Mouse (Mus musculus) limb, embryonic 12.5 days (tissue): ENCODE data around the gene Pdzd2. TPM values are rescaled to one million over a fixed set of nuclear protein-coding genes. Genes with fewer than 3 reads are reported as not detected.

Source experiments
- ATAC-seq: fragments of 200-750 bp; cut with Nextera tagmentation; 2 replicates; pipeline ENCODE4 v1.8.0; 2017; ENCODE audit warnings: low read depth, moderate TSS enrichment; ENCODE audit not compliant: insufficient number of reproducible peaks, insufficient read depth, low FRiP score, low TSS enrichment
- H3K27ac ChIP-seq: fragments of 300-500 bp; sonication (generic); 2 replicates; pipeline ENCODE4 v1.5.1; 2016; ENCODE audit warnings: mild to moderate bottlenecking, moderate library complexity
- H3K27me3 ChIP-seq: fragments of 300-500 bp; sonication (generic); 2 replicates; pipeline ENCODE4 v1.6.1; 2016; ENCODE audit warnings: mild to moderate bottlenecking, moderate library complexity
- H3K36me3 ChIP-seq: fragments of 300-500 bp; sonication (generic); 2 replicates; pipeline ENCODE4 v1.6.1; 2016; ENCODE audit warnings: mild to moderate bottlenecking, moderate library complexity
- H3K4me1 ChIP-seq: fragments of 300-500 bp; sonication (generic); replicated peaks from 2 replicates; pipeline ENCODE4 v1.6.1; 2016
- H3K4me2 ChIP-seq: fragments of 300-500 bp; sonication (generic); 2 replicates; pipeline ENCODE4 v1.6.1; 2016; ENCODE audit warnings: mild to moderate bottlenecking, moderate library complexity
- H3K4me3 ChIP-seq: fragments of 300-500 bp; sonication (generic); replicated peaks from 2 replicates; pipeline ENCODE4 v1.5.1; 2016; ENCODE audit warnings: mild to moderate bottlenecking
- H3K9ac ChIP-seq: fragments of 300-500 bp; sonication (generic); replicated peaks from 2 replicates; pipeline ENCODE4 v1.6.1; 2016; ENCODE audit warnings: mild to moderate bottlenecking, moderate library complexity
- H3K9me3 ChIP-seq: fragments of 300-500 bp; sonication (generic); 2 replicates; pipeline ENCODE4 v1.6.1; 2016; ENCODE audit warnings: mild to moderate bottlenecking, moderate library complexity
- WGBS: fragments of 180-500 bp; shearing (Covaris S2); methylation state at CpG from one replicate; pipeline ENCODE4 v1.1.7; 2016; 5-methylcytosine and 5-hydroxymethylcytosine counted together
- polyA plus RNA-seq: library from polyadenylated mRNA; unstranded; fragments of >200 nt; fragmentation: Nextera tagmentation; extraction: Ambion mirVana; gene quantifications from 2 replicates; pipeline ENCODE4 v1.2.1, GENCODE M21; 2016

The Pdzd2 gene
- polyA plus RNA-seq, 1 experiment from 2014 or later, result 32.5 TPM

DNA sequence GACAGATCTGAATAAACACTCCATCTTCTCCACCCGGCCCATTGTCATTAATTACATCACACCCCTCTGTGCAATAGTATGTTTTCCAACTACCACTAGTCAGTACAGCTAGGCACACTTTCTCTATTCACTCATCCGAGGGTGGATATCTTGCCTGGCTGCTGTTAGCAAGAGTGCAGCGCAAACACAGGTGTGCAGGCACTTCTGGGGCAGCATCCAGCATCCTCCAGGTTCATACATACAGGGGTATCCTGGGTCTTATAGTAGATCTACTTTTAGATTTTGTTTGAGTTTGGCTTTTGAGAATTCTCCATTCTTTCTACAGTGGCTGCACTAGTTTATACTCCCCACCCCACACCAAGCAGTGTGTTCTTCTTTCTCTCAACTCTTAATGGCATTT is 99.9 kb downstream of the Pdzd2 start:
- no peak for ATAC-seq
- peaks cover 3% of the 10 kb centered on the region for H3K9me3 ChIP-seq
- WGBS, result 83% methylated on average over 3 of the region's 3 CpGs
- H3K36me3 ChIP-seq, result no peaks in the 10 kb centered on the region
- H3K9ac ChIP-seq, result no peak overlapping the region
- peaks cover 5% of the 10 kb centered on the region; the same call in 1 of the 2 replicates for H3K27me3 ChIP-seq
- H3K4me3 ChIP-seq, result no peak overlapping the region
- H3K27ac ChIP-seq, result no peak overlapping the region
- no peak overlapping the region for H3K4me2 ChIP-seq
- peaks cover 9% of the 10 kb centered on the region for H3K4me1 ChIP-seq

DNA sequence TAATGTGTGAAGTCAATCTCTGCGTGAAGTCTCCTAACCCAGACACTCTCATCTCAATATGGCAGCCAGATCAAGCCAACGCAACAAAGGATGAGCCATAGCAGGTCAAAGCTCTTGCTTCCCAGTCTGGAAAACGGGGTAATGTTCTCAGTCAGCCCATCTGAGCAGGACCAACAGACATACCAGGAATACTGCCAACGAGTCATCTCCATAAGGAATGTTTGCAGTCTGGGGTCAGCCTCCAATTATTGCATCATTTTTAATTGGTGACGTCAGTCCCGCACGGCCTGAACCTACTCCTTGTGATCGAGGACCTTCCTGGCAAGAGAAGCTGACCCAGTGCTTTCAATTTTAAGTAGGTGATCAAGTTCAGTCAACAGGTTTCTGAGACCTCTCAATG is 100.5 kb downstream of the Pdzd2 start:
- Histone ChIP-seq H3K4me2 (no peak overlapping the region), H3K27ac (no peak overlapping the region), H3K27me3 (peaks cover 5% of the 10 kb centered on the region; the same call in 1 of the 2 replicates), H3K9ac (no peak overlapping the region), H3K4me3 (no peak overlapping the region), H3K9me3 (peaks cover 3% of the 10 kb centered on the region), H3K4me1 (peaks cover 15% of the 10 kb centered on the region), H3K36me3 (no peaks in the 10 kb centered on the region)
- WGBS, result 94% methylated on average over 8 of the region's 8 CpGs
- ATAC-seq, result no peak

DNA sequence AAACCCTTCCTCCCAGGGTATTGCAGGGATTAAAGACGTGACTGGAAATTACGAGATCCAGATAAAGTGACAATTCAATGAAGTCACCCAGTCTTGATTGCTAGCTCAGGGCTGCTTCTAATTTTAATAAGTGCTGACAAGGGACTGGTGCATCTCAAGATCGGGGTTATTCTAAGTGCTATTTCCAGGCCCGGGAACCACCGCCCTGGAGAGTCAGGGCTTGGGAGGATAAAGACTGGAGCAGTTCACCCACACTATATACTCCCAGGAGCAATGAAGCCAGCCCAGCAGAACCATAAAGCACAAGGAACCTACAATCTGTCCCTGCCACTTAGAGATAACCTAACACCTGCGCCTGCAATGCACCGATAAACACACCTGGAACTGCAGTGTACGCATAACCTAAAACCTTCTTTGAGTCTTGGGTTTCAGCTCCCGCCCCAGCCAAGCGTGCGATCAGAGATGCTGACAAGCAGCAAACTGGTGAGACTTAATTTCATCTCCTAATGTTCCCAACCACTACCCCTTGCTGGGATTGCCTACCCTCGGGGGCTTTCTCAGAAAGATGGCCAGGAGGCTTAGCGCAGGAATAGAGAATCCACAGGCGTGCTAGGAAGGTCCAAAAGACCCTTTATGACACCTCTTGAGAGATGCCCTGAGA is 101.2 kb downstream of the Pdzd2 start:
- Histone ChIP-seq H3K27ac (no peak overlapping the region), H3K4me1 (peaks cover 18% of the 10 kb centered on the region), H3K4me3 (no peak overlapping the region), H3K36me3 (no peaks in the 10 kb centered on the region), H3K9me3 (no peaks in the 10 kb centered on the region; the same call in 1 of the 2 replicates), H3K9ac (no peak overlapping the region), H3K27me3 (peaks cover 5% of the 10 kb centered on the region; the same call in 1 of the 2 replicates), H3K4me2 (no peak overlapping the region)
- no peak for ATAC-seq
- WGBS, result 87% methylated on average over 14 of the region's 14 CpGs

DNA sequence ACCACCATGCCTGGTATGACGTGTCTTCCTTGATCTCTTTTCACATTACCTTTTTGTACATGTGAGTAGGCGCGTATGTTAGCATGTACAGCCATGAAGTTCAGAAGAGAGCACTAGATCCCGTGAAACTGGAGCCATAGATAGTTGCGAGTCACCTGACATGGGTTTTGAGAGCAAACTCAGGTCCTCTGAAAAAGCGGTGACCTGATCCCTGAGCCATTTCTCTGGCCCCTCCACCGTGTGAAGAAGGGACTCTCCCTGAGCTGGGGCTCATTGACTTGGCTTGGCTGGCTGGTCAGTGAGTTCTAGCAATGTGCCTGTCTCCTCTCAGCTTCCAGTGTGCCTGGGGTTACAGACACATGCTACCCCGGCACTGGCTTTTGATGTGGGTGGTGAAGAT is 102.2 kb downstream of the Pdzd2 start:
- WGBS, result 95% methylated on average over 8 of the region's 8 CpGs
- peaks cover 5% of the 10 kb centered on the region; the same call in 1 of the 2 replicates for H3K27me3 ChIP-seq

DNA sequence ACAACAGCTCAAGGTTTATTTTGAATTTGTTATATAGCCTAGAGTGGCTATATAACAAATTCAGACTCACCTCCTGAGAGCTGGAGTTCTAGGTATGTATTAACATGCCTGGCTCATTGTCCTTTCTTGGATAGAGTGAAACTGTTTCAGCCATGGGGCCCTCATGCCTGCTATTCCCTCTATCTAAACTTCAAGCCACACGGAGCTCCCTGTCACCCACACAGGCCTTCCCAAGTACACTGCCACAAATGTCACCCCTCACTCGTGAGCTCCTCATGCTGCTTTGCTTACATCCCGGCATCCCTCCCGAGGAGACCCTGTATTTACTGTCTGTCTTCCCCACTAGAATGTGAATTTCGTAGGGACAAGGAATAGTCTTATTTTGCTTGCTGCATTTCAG is 103.3 kb downstream of the Pdzd2 start:
- H3K9ac ChIP-seq, result no peak overlapping the region
- H3K4me3 ChIP-seq, result no peak overlapping the region
- no peaks in the 10 kb centered on the region for H3K36me3 ChIP-seq
- H3K9me3 ChIP-seq, result no peaks in the 10 kb centered on the region; the same call in 1 of the 2 replicates
- H3K27ac ChIP-seq, result no peak overlapping the region
- no peak for ATAC-seq
- H3K4me1 ChIP-seq, result peaks cover 34% of the 10 kb centered on the region
- H3K27me3 ChIP-seq, result peaks cover 5% of the 10 kb centered on the region; the same call in 1 of the 2 replicates
- H3K4me2 ChIP-seq, result no peak overlapping the region
- WGBS, result 83% methylated on average over 5 of the region's 5 CpGs

More for the DNA sequence above, 102.2 kb downstream of the Pdzd2 start:
- Histone ChIP-seq H3K4me3 (no peak overlapping the region), H3K9ac (no peak overlapping the region), H3K27ac (no peak overlapping the region), H3K4me2 (no peak overlapping the region), H3K36me3 (no peaks in the 10 kb centered on the region), H3K4me1 (peaks cover 23% of the 10 kb centered on the region), H3K9me3 (no peaks in the 10 kb centered on the region; the same call in 1 of the 2 replicates)
- no peak for ATAC-seq

DNA sequence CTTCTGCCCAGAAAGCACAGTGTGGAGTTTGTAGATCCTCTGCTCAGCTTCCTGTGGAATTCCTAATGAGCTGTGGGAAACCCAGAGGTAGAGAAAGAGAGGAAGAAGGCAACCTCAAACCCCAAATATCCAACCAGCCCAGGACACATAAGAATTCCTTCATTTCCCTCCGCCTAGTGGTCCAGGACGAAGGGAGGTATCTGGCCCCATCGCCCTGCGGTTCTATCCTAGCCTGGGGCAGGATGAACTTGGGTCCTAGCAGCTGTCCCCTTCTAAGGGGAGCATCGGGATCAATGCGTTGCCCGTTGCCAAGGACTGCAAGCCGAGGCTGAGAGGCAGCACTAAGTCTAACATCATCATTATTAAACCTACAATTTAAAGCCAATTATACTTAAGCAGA is 104.8 kb downstream of the Pdzd2 start:
- Histone ChIP-seq H3K27ac (no peak overlapping the region), H3K4me1 (peaks cover 45% of the 10 kb centered on the region), H3K4me2 (no peak overlapping the region), H3K9ac (no peak overlapping the region), H3K36me3 (no peaks in the 10 kb centered on the region), H3K4me3 (no peak overlapping the region), H3K9me3 (no peaks in the 10 kb centered on the region), H3K27me3 (peaks cover 5% of the 10 kb centered on the region; the same call in 1 of the 2 replicates)
- ATAC-seq, result no peak
- WGBS, result 76% methylated on average over 8 of the region's 8 CpGs

DNA sequence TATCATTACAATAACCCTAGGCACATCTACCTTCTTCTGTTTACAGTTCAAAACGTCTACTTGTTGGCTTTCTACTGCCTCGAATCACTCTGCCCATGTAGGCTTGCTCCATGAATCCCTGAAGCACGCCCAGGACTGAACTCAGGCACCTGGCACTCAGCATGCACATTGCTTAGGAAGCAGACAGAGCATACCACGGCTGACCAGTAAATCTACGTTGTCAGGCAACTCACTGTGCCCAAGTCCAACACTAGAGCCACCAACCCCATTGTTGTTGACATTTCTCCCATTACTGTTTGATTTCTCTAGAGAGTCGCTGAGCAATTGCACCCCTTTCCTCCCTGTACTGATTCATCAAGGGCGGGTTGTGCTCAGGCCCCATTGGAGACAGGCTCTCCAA is 110.6 kb downstream of the Pdzd2 start:
- H3K9me3 ChIP-seq, result peaks cover 4% of the 10 kb centered on the region; the same call in 1 of the 2 replicates
- H3K27me3 ChIP-seq, result no peaks in the 10 kb centered on the region; the same call in 1 of the 2 replicates
- H3K4me2 ChIP-seq, result no peak overlapping the region
- no peaks in the 10 kb centered on the region for H3K36me3 ChIP-seq
- WGBS, result 84% methylated on average over 7 of the region's 7 CpGs
- H3K27ac ChIP-seq, result no peak overlapping the region
- no peak for ATAC-seq
- peaks cover 40% of the 10 kb centered on the region for H3K4me1 ChIP-seq
- H3K9ac ChIP-seq, result no peak overlapping the region
- H3K4me3 ChIP-seq, result no peak overlapping the region

DNA sequence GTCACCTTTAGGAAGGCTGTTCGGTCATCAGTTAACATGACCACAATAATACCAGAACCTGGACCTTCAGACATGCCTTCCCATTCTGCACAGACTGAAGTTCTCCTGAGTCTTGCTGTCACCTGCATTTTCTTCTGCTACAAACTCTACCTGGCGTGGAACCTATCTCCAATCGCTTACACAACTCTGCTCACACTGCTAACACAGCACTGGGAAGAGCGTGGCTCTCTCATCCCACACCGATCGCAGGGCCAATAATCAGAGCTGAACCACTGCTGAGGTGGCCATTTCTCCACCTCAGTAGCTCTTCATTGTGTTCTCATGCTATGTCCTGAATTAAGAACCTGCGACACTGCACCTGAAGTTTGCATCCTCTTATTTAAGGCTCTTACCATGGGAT is 111.3 kb downstream of the Pdzd2 start:
- H3K4me3 ChIP-seq, result no peak overlapping the region
- no peaks in the 10 kb centered on the region for H3K36me3 ChIP-seq
- no peak overlapping the region for H3K27ac ChIP-seq
- no peak overlapping the region for H3K4me2 ChIP-seq
- 92% methylated on average over 7 of the region's 7 CpGs for WGBS
- no peak for ATAC-seq
- no peak overlapping the region for H3K9ac ChIP-seq
- no peaks in the 10 kb centered on the region; the same call in 1 of the 2 replicates for H3K27me3 ChIP-seq
- peaks cover 6% of the 10 kb centered on the region; the same call in 1 of the 2 replicates for H3K9me3 ChIP-seq
- H3K4me1 ChIP-seq, result peaks cover 37% of the 10 kb centered on the region

DNA sequence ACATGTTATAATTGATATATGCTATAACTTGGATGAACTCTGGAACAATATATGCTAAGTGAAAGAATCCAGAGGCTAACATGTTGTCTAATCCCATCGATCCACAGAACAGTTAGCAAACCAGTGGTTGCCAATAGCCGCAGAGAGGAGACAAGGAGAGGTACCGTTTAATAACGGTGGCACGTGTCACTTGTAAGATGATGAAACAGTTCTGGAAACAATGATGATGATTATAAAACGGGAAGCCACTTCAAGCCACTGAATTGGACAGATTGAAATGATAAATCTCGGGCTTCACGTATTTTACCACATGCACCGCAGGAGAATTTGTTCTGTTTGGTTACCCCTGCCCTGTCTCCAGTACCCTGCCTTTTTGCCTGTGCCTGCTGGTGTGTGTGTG is 112.8 kb downstream of the Pdzd2 start:
- no peak overlapping the region for H3K4me3 ChIP-seq
- no peak overlapping the region for H3K27ac ChIP-seq
- peaks cover 36% of the 10 kb centered on the region for H3K4me1 ChIP-seq
- H3K4me2 ChIP-seq, result no peak overlapping the region
- peaks cover 6% of the 10 kb centered on the region; the same call in 1 of the 2 replicates for H3K9me3 ChIP-seq
- no peaks in the 10 kb centered on the region for H3K36me3 ChIP-seq
- no peaks in the 10 kb centered on the region; the same call in 1 of the 2 replicates for H3K27me3 ChIP-seq
- H3K9ac ChIP-seq, result no peak overlapping the region
- 87% methylated on average over 9 of the region's 9 CpGs for WGBS
- no peak for ATAC-seq

DNA sequence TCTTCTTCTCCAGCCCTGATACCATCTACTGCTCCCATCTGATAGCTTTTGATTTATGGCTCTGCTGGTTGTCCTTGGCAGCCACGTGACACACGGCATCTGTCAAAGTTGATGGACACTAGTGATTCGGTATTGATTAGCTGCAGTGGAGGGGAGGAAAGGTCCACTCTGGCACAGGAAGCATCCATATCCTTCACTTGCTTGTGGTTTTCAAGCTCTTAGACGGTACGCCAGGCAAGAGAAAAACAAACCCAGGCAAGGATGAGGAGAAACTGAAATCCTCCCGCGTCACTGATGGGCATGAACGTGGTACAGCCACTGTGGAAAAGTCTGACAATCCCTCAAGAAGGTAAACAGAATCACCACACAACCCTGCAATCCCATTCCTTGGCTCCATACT is 113.6 kb downstream of the Pdzd2 start:
- Histone ChIP-seq H3K4me1 (peaks cover 31% of the 10 kb centered on the region), H3K9ac (no peak overlapping the region), H3K4me3 (no peak overlapping the region), H3K4me2 (no peak overlapping the region), H3K27ac (no peak overlapping the region), H3K9me3 (peaks cover 6% of the 10 kb centered on the region; the same call in 1 of the 2 replicates), H3K27me3 (no peaks in the 10 kb centered on the region; the same call in 1 of the 2 replicates), H3K36me3 (no peaks in the 10 kb centered on the region)
- WGBS, result 76% methylated on average over 8 of the region's 8 CpGs
- ATAC-seq, result no peak

DNA sequence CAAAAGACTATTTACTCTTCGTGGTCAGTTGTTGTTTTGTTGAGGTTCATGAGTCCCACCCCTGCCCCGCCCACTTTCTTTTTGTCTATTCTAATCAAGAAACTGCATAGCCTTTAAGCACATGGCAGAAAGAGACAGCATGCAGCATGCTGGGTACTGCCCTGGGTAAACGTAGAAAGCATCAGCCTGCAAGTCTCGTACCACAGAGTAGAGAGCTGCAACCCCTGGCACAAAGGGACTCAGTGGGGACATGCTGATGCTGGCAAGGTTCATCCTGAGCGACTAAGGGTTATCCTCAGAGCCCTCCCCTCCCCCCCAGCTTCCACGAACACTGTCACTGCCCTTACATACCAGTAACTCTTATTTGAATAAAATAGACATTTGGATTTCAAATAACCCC is 114.2 kb downstream of the Pdzd2 start:
- H3K27me3 ChIP-seq, result no peaks in the 10 kb centered on the region; the same call in 1 of the 2 replicates
- no peak overlapping the region for H3K9ac ChIP-seq
- H3K27ac ChIP-seq, result no peak overlapping the region
- WGBS, result 72% methylated on average over 6 of the region's 6 CpGs
- H3K4me3 ChIP-seq, result no peak overlapping the region
- peaks cover 25% of the 10 kb centered on the region for H3K4me1 ChIP-seq
- peaks cover 6% of the 10 kb centered on the region; the same call in 1 of the 2 replicates for H3K9me3 ChIP-seq
- no peak for ATAC-seq
- H3K36me3 ChIP-seq, result no peaks in the 10 kb centered on the region
- H3K4me2 ChIP-seq, result no peak overlapping the region
